Mouse (Mus musculus): ENCODE measurements around the gene Serpinb1c.
"Not testable (repeated sequence)": the region's sequence is repeated elsewhere in the genome, so short reads cannot be mapped to it uniquely, and the experiment has no call there.

Serpinb1c gene

DNA sequence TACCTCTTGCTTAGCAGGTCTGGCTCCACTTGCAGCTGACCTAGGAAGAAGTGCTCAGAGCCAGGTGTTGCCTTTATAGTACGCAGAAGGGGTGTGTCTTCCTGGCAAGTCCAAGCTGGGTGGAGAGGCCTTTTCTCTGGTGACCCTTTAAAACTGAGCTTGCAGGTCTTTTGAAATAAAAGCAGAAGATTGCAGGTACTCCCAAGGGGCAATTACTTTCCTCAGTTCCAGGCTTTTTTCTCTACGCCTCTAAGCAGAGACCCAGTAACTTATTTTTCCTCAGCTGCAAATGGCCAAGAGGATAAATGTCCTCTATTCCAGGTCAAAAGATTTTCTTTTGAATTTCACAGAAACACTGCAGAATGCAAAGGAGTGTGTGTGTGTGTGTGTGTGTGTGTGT, at the start of gene Serpinb1c:
Gene Serpinb1c (minus strand): TSS at position 101 of the 400 bp plus-strand sequence.
- in situ Hi-C loops (cut with MboI, MseI): loop anchor here (5.0 kb wide), 1 partner anchor 36 kb away; no protein-coding TSS in a partner anchor

DNA sequence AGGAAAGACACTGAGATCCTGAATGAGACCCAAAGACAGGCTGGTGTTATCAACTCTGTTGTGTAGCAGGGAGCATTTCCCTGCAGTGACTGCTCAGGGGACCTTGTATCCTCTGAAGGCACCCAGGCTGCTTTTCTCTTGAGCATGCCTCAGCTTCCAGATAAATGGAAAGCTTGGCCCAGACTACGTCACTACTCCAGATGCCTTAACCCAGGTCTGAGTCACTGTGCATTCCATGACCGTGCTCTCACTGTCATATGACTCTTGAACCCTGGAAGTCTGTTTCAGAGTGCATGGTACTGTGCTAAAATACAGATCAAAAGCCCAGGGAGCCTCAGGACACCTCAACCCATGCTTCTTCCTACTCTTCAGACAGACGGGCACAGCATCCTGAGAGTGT, 41.2 kb upstream of the Serpinb1c start:
- in situ Hi-C loops (cut with MboI, MseI): not testable (repeated sequence)

- in situ Hi-C loops (cut with MboI, MseI): not testable (repeated sequence)
Observed at GRCm38 (mm10) chr13:32938275-32938674, 40.3 kb upstream of the Serpinb1c start.

GRCm38 (mm10) chr13:32934706-32935381, 36.8 kb upstream of the Serpinb1c start:
- in situ Hi-C loops (cut with MboI, MseI): no loop called here

DNA sequence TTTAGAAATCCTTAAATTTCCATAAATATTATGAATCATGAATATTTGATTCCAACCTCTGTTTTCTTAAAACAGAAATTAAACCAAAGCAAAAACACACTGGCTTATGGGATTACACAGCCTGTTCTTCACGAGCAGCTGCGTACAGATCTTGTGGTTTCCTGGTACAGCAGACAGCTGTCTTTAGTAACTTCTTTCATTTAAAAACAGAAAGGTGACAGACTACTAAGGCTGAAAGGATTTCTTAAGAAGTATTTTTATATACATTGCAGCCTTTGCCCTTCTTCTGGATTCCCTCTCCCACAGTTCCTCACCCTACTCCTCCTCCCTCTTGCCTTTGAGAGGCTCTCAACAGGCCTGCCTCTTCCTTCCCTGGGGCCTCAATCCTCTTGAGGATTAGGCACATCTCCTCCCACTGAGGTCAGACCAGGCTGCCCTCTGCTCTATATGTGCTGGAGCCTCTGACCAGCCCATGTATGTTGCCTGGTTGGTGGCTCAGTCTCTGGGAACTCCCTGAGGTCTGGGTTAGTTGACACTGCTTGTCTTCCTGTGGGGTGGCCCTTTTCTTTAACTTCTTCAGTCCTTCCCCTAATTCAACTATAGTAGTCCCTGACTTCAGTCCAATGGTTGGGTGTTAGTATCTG, 31.2 kb upstream of the Serpinb1c start:
- in situ Hi-C loops (cut with MboI, MseI): no loop called here

DNA sequence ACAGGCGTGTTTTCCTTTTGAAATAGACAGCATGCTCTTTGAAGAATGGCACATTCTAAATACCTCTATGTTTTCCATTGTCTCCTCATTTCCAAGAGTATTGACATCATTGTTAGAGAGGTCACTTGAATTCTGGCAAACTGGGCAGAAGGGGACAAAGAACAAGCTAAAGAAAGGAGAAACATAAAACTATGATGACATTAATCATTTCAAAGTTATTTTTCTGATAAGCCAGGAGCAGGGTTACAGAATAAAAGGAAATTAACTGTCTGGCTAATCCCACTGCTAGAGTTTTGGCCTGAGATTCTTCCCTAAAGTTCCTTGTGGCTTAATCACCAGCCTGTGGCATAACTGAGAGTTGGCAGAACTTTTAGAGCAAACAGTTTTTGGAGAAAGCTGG, 29.2 kb upstream of the Serpinb1c start:
- in situ Hi-C loops (cut with MboI, MseI): no loop called here

- in situ Hi-C loops (cut with MboI, MseI): no loop called here
Observed at GRCm38 (mm10) chr13:32926661-32927060, 28.6 kb upstream of the Serpinb1c start.

- in situ Hi-C loops (cut with MboI, MseI): no loop called here
Observed at GRCm38 (mm10) chr13:32924578-32925360, 26.8 kb upstream of the Serpinb1c start.

- in situ Hi-C loops (cut with MboI, MseI): no loop called here
Observed at GRCm38 (mm10) chr13:32922622-32923021, 24.6 kb upstream of the Serpinb1c start.

GRCm38 (mm10) chr13:32912770-32913380, 14.9 kb upstream of the Serpinb1c start:
- in situ Hi-C loops (cut with MboI, MseI): no loop called here

DNA sequence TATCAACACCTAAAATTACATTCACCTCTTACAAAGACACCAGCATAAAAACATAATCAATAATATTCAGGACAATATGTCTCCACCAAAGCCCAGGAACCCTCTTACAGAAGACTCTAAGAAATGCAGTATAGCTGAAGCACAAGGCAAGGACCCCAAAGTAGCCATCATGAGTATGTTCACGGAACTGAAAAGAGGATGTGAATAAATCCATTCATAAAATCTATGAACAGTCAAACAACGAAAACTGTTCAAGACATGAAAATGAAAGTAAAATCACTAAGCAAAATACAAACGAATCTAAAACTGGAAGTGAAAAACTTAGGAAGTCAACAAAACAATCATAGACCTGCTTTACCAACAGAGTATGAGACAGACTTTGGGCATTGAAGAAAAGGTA, 10.2 kb upstream of the Serpinb1c start:
- in situ Hi-C loops (cut with MboI, MseI): loop anchor here (5.0 kb wide), 1 partner anchor 94 kb away; the partner anchor contains the start of gene Serpinb9

- in situ Hi-C loops (cut with MboI, MseI): loop anchor here (5.0 kb wide), 2 partner anchors 64 to 169 kb away; partner anchors contain the start of gene Serpinb6b
Observed at GRCm38 (mm10) chr13:32903211-32903873, 5.3 kb upstream of the Serpinb1c start.

DNA sequence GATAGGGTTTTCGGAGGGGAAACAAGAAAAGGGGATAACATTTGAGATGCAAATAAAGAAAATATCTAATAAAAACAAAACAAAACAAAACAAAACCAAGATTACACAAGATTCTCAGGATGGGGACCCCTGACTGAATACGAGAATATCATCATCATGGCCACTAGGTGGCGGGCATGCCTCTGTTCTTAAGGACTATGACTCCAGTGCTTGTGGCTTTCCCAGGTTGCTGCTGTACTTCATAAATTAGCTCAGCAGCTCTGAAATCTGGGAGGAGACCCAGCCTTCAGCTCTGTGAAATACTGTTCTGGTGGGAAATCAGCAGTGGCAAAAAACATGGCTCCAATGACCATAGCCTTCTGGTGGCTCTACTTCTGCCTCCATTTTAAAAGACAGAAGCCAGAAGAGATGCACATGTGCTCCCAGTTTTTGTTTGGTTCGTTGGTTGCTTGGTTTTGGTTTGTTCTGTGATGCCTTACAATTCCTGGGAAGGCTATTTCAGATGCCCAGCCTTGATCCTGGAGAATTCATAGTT, 4.5 kb upstream of the Serpinb1c start:
- in situ Hi-C loops (cut with MboI, MseI): loop anchor here (5.0 kb wide), 2 partner anchors 65 to 170 kb away; partner anchors contain the start of gene Serpinb6b

DNA sequence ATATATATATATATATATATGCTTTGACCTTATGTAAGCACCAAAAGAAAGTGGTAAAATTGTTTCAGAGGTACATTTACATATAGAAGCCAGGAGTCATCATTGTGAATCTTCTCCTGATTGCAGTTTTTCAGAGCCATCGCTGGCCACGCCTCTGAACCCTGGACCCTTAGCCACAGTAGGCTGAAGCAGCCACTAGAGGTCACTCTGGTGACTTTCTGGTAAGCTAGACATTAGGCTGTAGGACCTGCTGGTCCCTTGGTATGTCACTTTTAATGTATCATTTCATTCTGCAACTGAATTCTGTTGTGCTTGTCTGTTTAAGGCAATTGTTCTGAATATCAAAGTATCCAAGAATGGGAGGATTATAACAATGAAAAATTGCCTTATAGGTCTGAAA, 2.6 kb upstream of the Serpinb1c start:
- in situ Hi-C loops (cut with MboI, MseI): loop anchor here (5.0 kb wide), 2 partner anchors 67 to 172 kb away; partner anchors contain the start of gene Serpinb6b

DNA sequence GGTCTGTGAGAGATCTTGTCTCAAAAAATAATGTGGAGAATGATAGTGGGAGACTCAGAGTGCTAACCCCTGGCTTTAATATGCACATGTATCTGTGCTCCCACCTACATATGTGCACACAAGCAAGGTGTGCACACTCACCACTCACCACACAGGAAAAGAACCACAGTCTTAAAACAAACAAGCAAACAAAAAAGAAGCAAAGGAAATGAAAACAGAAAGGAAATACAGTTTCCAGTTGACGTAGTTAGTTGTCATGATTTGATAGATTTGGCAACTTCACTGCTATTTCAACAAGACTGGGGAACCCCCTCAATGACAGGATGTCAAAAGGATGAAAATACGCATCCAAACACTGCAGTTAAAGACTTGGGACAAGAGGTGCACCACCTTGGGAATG, 1.1 kb upstream of the Serpinb1c start:
- in situ Hi-C loops (cut with MboI, MseI): loop anchor here (5.0 kb wide), 1 partner anchor 37 kb away; no protein-coding TSS in a partner anchor

DNA sequence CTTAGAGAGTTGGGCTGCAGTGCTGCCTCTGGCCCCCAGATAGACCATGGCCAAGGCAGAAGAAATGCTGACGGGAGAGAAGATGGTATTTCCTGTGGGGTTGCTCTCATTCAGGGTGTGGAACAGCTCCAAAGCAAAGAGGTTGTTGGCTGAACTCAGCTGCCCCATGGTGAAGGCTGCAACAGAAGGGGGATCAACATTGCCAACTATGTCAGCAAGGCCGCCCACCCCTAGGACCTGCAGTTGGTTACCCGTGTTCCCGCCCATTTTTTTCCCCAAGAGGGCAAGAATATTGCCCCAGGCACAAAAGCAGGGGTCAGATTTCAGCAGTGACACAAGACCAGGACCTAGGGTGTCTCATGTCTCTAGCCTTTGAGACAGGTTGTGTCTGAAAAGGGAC, 1.1 kb downstream of the Serpinb1c start:
- in situ Hi-C loops (cut with MboI, MseI): loop anchor here (5.0 kb wide), 1 partner anchor 35 kb away; no protein-coding TSS in a partner anchor

GRCm38 (mm10) chr13:32884755-32885154, 13.3 kb downstream of the Serpinb1c start:
- in situ Hi-C loops (cut with MboI, MseI): no loop called here

- in situ Hi-C loops (cut with MboI, MseI): no loop called here
Observed at GRCm38 (mm10) chr13:32873862-32874261, 24.1 kb downstream of the Serpinb1c start.

GRCm38 (mm10) chr13:32868843-32869242, 29.2 kb downstream of the Serpinb1c start:
- in situ Hi-C loops (cut with MboI, MseI): no loop called here

- in situ Hi-C loops (cut with MboI, MseI): not testable (repeated sequence)
Observed at GRCm38 (mm10) chr13:32868233-32868632, 29.8 kb downstream of the Serpinb1c start.

GRCm38 (mm10) chr13:32867030-32867429, 31.0 kb downstream of the Serpinb1c start:
- in situ Hi-C loops (cut with MboI, MseI): no loop called here

All from T-helper 2 cell (primary cell).